ENCODE assay signal across 8 mouse cellular contexts in the genomic region with DNA sequence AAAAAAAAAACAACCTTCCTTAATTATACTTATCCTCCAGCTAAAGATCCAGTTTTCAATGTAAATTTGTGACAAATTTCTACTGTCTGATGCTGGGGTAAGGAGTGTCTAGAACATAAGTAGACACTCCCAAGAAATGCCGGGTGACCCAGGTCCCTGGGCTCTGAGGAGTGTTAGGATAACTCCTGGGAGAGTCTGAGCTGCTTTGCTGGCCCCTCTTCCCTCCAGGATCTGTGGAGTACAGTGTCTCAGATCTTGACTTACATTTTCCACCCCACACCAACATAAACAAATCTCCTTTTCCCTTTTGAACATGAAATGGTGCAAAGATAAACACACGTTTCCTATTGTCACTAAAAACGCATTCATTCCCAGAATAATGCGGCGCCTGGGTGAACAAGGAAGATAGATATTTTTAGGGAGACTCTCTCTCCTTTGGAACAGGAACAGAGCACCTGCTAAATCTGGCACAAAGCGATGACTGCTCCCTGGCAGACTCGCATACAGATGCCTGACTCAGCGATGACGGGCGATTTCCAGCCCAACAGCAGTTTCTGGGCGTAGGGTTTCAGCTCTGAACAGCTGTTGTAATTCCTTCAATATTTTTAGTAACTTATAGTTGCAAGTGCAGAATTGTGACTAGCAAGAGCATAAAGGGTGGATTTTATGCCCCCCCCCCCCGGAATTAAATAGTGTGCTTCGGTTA.
DNase-seq lines count a peak whose midpoint lies in the region; ATAC-seq lines count a peak whose summit lies in the region.

No protein-coding gene starts in this region.

- ATAC-seq in neural tube, embryonic 14.5 days (ENCODE audit: low read depth), result peak; percentile 68

- H3K36me3 ChIP-seq in neural tube, embryonic 14.5 days (ENCODE audit: control insufficient read depth, insufficient read depth, low read length), result no peaks in the 10 kb centered on the region

- H3K4me2 ChIP-seq in neural tube, embryonic 14.5 days (ENCODE audit: low read depth, low read length), result no peak overlapping the region

- 61% methylated on average over 13 of the region's 13 CpGs for WGBS in neural tube, embryonic 14.5 days

- no peak overlapping the region for H3K9ac ChIP-seq in neural tube, embryonic 14.5 days (replicated peaks; ENCODE audit: low read depth, low read length)

- H3K4me3 ChIP-seq in neural tube, embryonic 14.5 days (ENCODE audit: low read depth, low read length), result no peak overlapping the region

- intact Hi-C loops in gastrocnemius, postnatal 36 days (cut with DNase I), result no loop called here

- peak; percentile 55 for DNase-seq in kidney, postnatal 10 days
- DNase-seq in kidney, adult 11 months, result no peak
- peak; percentile 70 to 78 for DNase-seq in cerebellum, postnatal 14 days
- peak; percentile 50 to 65 for DNase-seq in gastrocnemius, postnatal 36 days
- DNase-seq in layer of hippocampus, adult 9-11 months, result peak; percentile 79
- no peak for DNase-seq in thymus, postnatal 0 days (ENCODE audit: low spot score)
- no peak for DNase-seq in spleen, postnatal 4 days (ENCODE audit: low spot score in 2 of 2)

- H3K4me1 ChIP-seq in neural tube, embryonic 14.5 days (ENCODE audit: control insufficient read depth, insufficient read depth, low read length), result peaks cover 2% of the 10 kb centered on the region; the same call in 1 of the 2 replicates

- H3K27me3 ChIP-seq in neural tube, embryonic 14.5 days (ENCODE audit: control insufficient read depth, insufficient read depth, low read length), result no peaks in the 10 kb centered on the region

- H3K27ac ChIP-seq in neural tube, embryonic 14.5 days (ENCODE audit: low read depth, low read length), result no peak overlapping the region

- no peaks in the 10 kb centered on the region for H3K9me3 ChIP-seq in neural tube, embryonic 14.5 days (ENCODE audit: control insufficient read depth, low read length)

Comparison
In these comparisons a context has a peak if more than half of its experiments do, and no peak if none do; other contexts are left out.
1. DNase-seq: peak in kidney, postnatal 10 days (single experiment), cerebellum, postnatal 14 days (2 of 2), gastrocnemius, postnatal 36 days (2 of 2) and layer of hippocampus, adult 9-11 months (single experiment); none in kidney, adult 11 months (single experiment), thymus, postnatal 0 days (single experiment) and spleen, postnatal 4 days (0 of 2).